Mouse (Mus musculus) kidney, embryonic 16.5 days (tissue): ENCODE results near the gene Plbd2. TPM values are rescaled to one million over a fixed set of nuclear protein-coding genes. Genes with fewer than 3 reads are reported as not detected.

Source experiments
- ATAC-seq: fragments of 200-750 bp; cut with Nextera tagmentation; 2 replicates; pipeline ENCODE4 v1.8.0; 2017; ENCODE audit warnings: moderate TSS enrichment; ENCODE audit not compliant: low FRiP score, low TSS enrichment
- H3K27ac ChIP-seq: fragments of 300-500 bp; sonication (generic); 2 replicates; pipeline ENCODE4 v1.5.1; 2014; ENCODE audit warnings: low read length
- H3K27me3 ChIP-seq: fragments of 300-500 bp; sonication (generic); 2 replicates; pipeline ENCODE4 v1.6.1; 2014; ENCODE audit warnings: low read length, control low read depth, mixed read lengths; ENCODE audit not compliant: insufficient read depth
- H3K36me3 ChIP-seq: fragments of 300-500 bp; sonication (generic); 2 replicates; pipeline ENCODE4 v1.6.1; 2014; ENCODE audit warnings: low read length, control low read depth, mixed read lengths; ENCODE audit not compliant: insufficient read depth
- H3K4me1 ChIP-seq: fragments of 300-500 bp; sonication (generic); 2 replicates; pipeline ENCODE4 v1.6.1; 2014; ENCODE audit warnings: low read length, control low read depth, mixed read lengths; ENCODE audit not compliant: insufficient read depth
- H3K4me2 ChIP-seq: fragments of 300-500 bp; sonication (generic); replicated peaks from 2 replicates; pipeline ENCODE4 v1.6.1; 2014; ENCODE audit warnings: low read depth, low read length
- H3K4me3 ChIP-seq: fragments of 300-500 bp; sonication (generic); 2 replicates; pipeline ENCODE4 v1.5.1; 2014; ENCODE audit warnings: mild to moderate bottlenecking, low read length
- H3K9ac ChIP-seq: fragments of 300-500 bp; sonication (generic); replicated peaks from 2 replicates; pipeline ENCODE4 v1.6.1; 2014; ENCODE audit warnings: low read length
- H3K9me3 ChIP-seq: fragments of 300-500 bp; sonication (generic); 2 replicates; pipeline ENCODE4 v1.6.1; 2016; ENCODE audit warnings: low read length, control low read depth
- WGBS: fragments of 180-500 bp; shearing (Covaris S2); extraction: QIAGEN DNeasy Blood & Tissue Kit; methylation state at CpG from one replicate; pipeline ENCODE4 v1.1.7; 2014; 5-methylcytosine and 5-hydroxymethylcytosine counted together
- polyA plus RNA-seq: library from polyadenylated mRNA; unstranded; fragments of >200 nt; fragmentation: Nextera tagmentation; extraction: Ambion mirVana; gene quantifications from 2 replicates; pipeline ENCODE4 v1.2.1, GENCODE M21; 2015

The Plbd2 gene
- polyA plus RNA-seq, 1 experiment from 2014 or later: 57.3 TPM

DNA sequence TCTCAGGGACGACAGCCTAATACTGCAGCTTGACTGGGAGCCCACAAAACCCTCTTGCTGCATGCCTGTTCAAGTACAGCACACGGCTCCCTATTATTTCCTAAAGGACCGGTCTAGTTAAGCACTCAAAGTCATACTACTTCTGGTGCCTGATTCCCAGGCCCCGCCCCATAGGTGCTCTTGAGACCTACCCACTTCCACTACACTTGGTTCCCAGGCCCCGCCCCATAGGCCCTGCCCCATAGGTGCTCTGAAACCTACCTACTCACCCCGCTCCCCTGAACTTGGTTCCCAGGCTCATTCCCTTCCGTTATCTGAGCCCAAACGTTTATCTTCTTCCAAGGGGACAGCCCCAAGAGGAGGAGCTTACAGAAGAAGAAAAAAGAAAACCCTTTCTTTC lies 15.6 kb downstream of the Plbd2 start:
- Histone ChIP-seq H3K4me3 (no peak overlapping the region), H3K27me3 (no peaks in the 10 kb centered on the region), H3K9ac (no peak overlapping the region), H3K36me3 (peaks cover 30% of the 10 kb centered on the region), H3K4me1 (no peaks in the 10 kb centered on the region), H3K9me3 (no peaks in the 10 kb centered on the region), H3K4me2 (no peak overlapping the region), H3K27ac (no peak overlapping the region)
- 84% methylated on average over 8 of the region's 8 CpGs for WGBS
- no peak for ATAC-seq

DNA sequence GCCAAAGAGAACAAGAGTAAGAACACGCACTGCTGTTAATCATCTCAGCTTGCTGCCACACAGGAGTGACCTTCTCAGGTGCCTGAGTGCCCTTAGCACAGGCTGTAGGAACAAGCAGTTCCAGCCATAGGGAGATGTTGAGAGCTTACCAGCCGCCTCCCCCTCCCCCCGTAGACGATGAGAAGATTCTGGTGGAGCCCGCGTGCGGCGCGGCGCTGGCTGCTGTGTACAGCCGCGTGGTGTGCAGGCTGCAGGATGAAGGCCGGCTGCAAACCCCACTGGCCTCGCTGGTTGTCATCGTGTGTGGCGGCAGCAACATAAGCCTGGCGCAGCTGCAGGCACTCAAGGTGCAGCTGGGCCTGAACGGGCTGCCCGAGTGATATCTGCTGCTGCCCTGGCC lies 20.0 kb downstream of the Plbd2 start:
- H3K9ac ChIP-seq: no peak overlapping the region
- H3K36me3 ChIP-seq: peaks cover 25% of the 10 kb centered on the region
- no peak for ATAC-seq
- 82% methylated on average over 19 of the region's 19 CpGs for WGBS
- H3K4me3 ChIP-seq: no peak overlapping the region
- H3K4me2 ChIP-seq: no peak overlapping the region
- H3K4me1 ChIP-seq: no peaks in the 10 kb centered on the region
- H3K27me3 ChIP-seq: no peaks in the 10 kb centered on the region
- no peaks in the 10 kb centered on the region for H3K9me3 ChIP-seq
- H3K27ac ChIP-seq: no peak overlapping the region

DNA sequence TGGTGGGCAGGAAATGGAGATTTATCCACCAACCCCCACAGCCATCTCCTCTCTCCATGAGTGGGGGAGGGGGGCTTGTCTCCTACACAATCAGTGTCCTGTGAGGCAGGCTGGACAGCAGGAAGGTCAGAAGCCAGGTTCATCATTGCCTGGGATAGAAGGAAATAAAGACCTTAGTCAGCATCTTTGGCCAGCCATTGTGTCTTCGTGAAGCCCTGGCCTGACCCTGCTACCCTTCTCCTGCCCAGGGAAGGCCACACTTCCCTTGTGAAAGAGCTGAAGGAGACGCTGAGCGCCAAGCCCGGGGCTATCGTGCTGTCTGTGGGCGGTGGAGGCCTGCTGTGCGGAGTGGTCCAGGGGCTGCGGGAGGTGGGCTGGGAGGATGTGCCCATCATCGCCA lies 22.2 kb downstream of the Plbd2 start:
- Histone ChIP-seq H3K9me3 (no peaks in the 10 kb centered on the region), H3K36me3 (peaks cover 11% of the 10 kb centered on the region), H3K27me3 (no peaks in the 10 kb centered on the region), H3K4me2 (no peak overlapping the region), H3K27ac (no peak overlapping the region), H3K4me1 (no peaks in the 10 kb centered on the region), H3K9ac (no peak overlapping the region), H3K4me3 (no peak overlapping the region)
- no peak for ATAC-seq
- 58% methylated on average over 9 of the region's 9 CpGs for WGBS

DNA sequence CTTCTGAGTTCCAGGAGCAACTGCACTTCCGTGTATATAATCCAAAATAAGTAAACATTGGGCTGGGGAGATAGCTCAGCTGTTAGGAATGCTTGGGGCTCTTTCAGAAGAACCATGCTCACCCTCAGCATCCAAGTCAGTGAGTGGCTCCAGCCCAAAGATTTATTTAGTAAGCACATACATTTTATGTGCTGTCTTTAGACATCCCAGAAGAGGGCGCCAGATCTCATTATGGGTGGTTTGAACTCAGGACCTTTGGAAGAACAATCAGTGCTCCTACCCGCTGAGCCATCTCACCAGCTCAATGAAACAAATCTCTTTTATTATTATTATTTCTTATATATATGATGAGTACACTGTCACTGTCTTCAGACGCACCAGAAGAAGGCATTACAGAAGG lies 23.9 kb downstream of the Plbd2 start:
- 71% methylated on average over 4 of the region's 4 CpGs for WGBS
- no peaks in the 10 kb centered on the region for H3K4me1 ChIP-seq
- no peak overlapping the region for H3K4me2 ChIP-seq
- H3K4me3 ChIP-seq: no peak overlapping the region
- no peaks in the 10 kb centered on the region for H3K9me3 ChIP-seq
- ATAC-seq: no peak
- no peaks in the 10 kb centered on the region for H3K36me3 ChIP-seq
- no peak overlapping the region for H3K27ac ChIP-seq
- no peaks in the 10 kb centered on the region for H3K27me3 ChIP-seq
- no peak overlapping the region for H3K9ac ChIP-seq

DNA sequence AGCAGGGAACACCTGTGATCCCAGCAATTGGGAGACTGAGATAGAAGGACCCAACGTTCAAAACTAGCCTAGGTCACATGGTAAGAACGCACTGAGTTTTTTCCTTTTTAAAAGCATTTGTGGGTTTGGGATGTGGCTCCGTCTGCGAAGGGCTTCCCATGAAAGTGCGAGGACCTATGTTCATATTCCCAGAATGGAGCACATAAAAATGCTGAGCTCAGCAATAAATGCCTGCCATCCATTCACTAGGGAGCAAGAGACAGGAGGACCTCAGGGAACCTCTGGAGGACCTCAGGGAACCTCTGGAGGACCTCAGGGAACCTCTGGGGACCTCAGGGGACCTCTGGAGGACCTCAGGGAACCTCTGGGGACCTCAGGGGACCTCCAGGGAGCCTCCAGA lies 25.4 kb downstream of the Plbd2 start:
- Histone ChIP-seq H3K4me3 (no peak overlapping the region), H3K27ac (no peak overlapping the region), H3K4me2 (no peak overlapping the region), H3K36me3 (no peaks in the 10 kb centered on the region), H3K4me1 (no peaks in the 10 kb centered on the region), H3K27me3 (no peaks in the 10 kb centered on the region), H3K9ac (no peak overlapping the region), H3K9me3 (no peaks in the 10 kb centered on the region)
- no peak for ATAC-seq
- WGBS: 87% methylated on average over 5 of the region's 5 CpGs

DNA sequence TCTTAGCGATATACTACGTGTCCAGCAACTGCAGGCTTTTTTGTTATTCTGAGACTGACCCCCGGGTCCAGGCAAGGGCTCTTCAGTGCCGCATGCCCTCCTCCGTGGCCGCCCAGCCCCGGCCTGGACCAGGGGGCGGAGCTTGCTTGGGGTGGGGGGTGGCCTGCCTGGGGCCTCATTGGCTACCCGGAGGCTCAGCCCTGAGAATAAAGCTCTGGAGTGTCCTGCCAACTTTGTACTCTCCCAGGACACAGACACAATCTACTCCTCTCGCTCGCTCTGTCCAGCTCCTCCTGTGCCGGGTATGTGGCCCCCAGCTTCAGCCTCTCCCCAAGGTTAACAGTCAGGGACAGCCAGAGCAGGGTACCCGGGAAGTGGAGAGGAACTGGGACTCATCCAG lies 27.1 kb downstream of the Plbd2 start, which contains the start of gene Sds:
Sds (plus strand) TSS at position 231 of the 400 bp plus-strand sequence.
- Histone ChIP-seq H3K9ac (no peak within 1 kb of the TSS), H3K4me3 (no peak within 1 kb of the TSS), H3K27me3 (no peaks in the 10 kb centered on the region), H3K9me3 (no peaks in the 10 kb centered on the region), H3K27ac (no peak within 1 kb of the TSS), H3K36me3 (no peaks in the 10 kb centered on the region), H3K4me2 (0 out of 2 replicates have a peak within 1 kb of the TSS, but pooled peaks have one; percentile 16), H3K4me1 (no peaks in the 10 kb centered on the region)
- WGBS: 14% methylated on average over 13 of the region's 13 CpGs
- peak; percentile 23; the same call in 1 of the 2 replicates for ATAC-seq

DNA sequence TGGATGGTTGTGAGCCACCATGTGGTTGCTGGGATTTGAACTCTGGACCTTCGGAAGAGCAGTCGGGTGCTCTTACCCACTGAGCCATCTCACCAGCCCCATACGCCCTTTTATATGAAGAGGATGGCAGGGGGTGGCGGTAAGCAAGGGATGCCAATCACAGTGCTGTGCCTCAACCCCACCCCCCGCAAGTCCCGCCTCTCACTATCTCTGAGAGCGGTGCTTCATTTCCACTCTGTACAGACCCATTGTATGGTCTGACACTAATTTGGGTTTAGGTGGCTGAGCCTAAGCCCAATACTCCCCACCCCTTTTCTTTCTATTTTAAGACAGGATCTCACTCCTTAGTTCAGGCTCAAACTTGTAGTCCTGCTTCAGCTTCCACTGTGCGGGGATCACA lies 27.6 kb downstream of the Plbd2 start:
- Histone ChIP-seq H3K4me1 (no peaks in the 10 kb centered on the region), H3K9me3 (no peaks in the 10 kb centered on the region), H3K4me2 (0 out of 2 replicates have a peak overlapping the region, but pooled peaks have one; percentile 16), H3K9ac (no peak overlapping the region), H3K4me3 (no peak overlapping the region), H3K27me3 (no peaks in the 10 kb centered on the region), H3K27ac (no peak overlapping the region), H3K36me3 (no peaks in the 10 kb centered on the region)
- no peak for ATAC-seq
- WGBS: 62% methylated on average over 8 of the region's 8 CpGs

DNA sequence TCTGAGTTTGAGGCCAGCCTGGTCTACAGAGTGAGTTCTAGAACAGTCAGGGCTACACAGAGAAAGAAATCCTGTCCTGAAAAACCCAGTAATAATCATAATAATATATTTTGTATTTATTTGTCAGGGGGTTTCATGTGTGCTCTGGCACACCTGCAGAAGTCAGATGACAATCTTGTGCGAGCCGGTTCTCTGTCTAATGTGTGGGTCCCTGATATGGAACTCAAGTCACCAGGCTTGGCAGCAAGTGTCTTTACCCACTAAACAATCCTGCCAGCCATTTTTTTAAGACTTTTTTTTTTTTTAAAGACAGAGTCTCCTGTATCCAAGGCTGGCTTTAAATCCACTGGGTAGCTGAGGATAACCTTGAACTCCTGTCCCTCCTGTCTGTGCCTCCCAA lies 30.1 kb downstream of the Plbd2 start:
- H3K4me2 ChIP-seq: no peak overlapping the region
- H3K9ac ChIP-seq: no peak overlapping the region
- ATAC-seq: no peak
- no peaks in the 10 kb centered on the region for H3K9me3 ChIP-seq
- no peaks in the 10 kb centered on the region for H3K4me1 ChIP-seq
- H3K27ac ChIP-seq: no peak overlapping the region
- H3K4me3 ChIP-seq: no peak overlapping the region
- no peaks in the 10 kb centered on the region for H3K36me3 ChIP-seq
- 95% methylated on average over 2 of the region's 2 CpGs for whole genome bisulfite sequencing
- no peaks in the 10 kb centered on the region for H3K27me3 ChIP-seq

DNA sequence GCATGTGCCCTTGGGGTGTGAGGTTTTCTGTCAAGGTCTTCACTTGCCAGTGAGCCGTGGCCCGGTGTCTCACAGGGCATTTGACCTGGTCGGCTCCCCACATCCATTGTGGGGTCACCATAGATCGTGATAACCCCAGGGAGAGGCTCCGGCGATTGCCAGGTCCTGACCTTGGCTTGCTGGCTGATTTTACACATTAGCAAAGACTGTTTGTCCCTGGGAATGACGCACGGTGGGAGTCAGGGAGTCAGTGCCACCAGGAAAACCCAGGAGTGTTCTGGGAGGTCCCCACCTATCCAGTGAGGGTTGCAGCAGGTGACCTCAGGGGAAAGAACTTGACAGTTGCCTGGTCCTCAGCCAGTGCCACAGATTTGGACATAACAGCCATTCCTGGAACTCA lies 30.7 kb downstream of the Plbd2 start, which contains the start of gene Sdsl:
Sdsl (minus strand) TSS at position 41 of the 400 bp plus-strand sequence.
- H3K4me1 ChIP-seq: no peaks in the 10 kb centered on the region
- H3K4me2 ChIP-seq: no peak within 1 kb of the TSS
- no peak within 1 kb of the TSS for H3K9ac ChIP-seq
- H3K27ac ChIP-seq: no peak within 1 kb of the TSS
- no peak for ATAC-seq
- H3K27me3 ChIP-seq: no peaks in the 10 kb centered on the region
- H3K4me3 ChIP-seq: no peak within 1 kb of the TSS
- H3K36me3 ChIP-seq: no peaks in the 10 kb centered on the region
- 66% methylated on average over 8 of the region's 8 CpGs for WGBS
- no peaks in the 10 kb centered on the region for H3K9me3 ChIP-seq

DNA sequence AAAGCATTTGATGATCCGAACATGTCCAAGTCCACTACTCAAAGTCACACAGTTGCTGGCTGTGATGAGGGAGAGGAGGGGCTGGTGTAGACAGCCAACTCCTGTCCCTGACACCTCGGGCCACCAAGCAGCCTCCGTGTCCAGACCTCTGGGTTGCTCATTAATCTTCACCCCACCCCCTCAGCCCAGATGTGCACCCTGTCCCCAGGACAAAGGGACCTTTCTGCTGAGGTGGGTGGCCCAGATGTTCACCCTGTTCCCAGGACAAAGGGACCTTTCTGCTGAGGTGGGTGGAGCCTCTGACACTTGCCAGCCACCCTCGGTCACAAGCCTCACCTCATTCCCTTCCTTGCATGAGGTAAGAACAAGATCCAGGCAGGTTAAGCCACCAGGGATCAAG lies 31.9 kb downstream of the Plbd2 start:
- 44% methylated on average over 4 of the region's 4 CpGs for WGBS
- no peaks in the 10 kb centered on the region for H3K9me3 ChIP-seq
- H3K27ac ChIP-seq: no peak overlapping the region
- no peaks in the 10 kb centered on the region for H3K27me3 ChIP-seq
- no peaks in the 10 kb centered on the region for H3K4me1 ChIP-seq
- no peak overlapping the region for H3K9ac ChIP-seq
- no peak for ATAC-seq
- no peaks in the 10 kb centered on the region for H3K36me3 ChIP-seq
- no peak overlapping the region for H3K4me2 ChIP-seq
- H3K4me3 ChIP-seq: no peak overlapping the region
